Mouse (Mus musculus) testis, adult 2 months (tissue): ENCODE results near the gene Zfp69. TPM values are rescaled to one million over a fixed set of nuclear protein-coding genes. Genes with fewer than 3 reads are reported as not detected.

Experiments used
- H3K27ac ChIP-seq: fragments of 200-500 bp; 2 replicates; pipeline ENCODE4 v1.5.1; 2012; ENCODE audit warnings: low read depth, low read length; ENCODE audit not compliant: control insufficient read depth, insufficient read depth
- H3K27me3 ChIP-seq: fragments of 200-500 bp; 2 replicates; pipeline ENCODE4 v1.6.1; 2012; ENCODE audit warnings: mild to moderate bottlenecking, low read length, moderate library complexity; ENCODE audit not compliant: control insufficient read depth, insufficient read depth
- H3K36me3 ChIP-seq: fragments of 200-500 bp; 2 replicates; pipeline ENCODE4 v1.6.1; 2012; ENCODE audit warnings: mild to moderate bottlenecking, low read length; ENCODE audit not compliant: control insufficient read depth, insufficient read depth
- H3K4me1 ChIP-seq: fragments of 200-500 bp; 2 replicates; pipeline ENCODE4 v1.6.1; 2012; ENCODE audit warnings: low read length; ENCODE audit not compliant: control insufficient read depth, insufficient read depth
- H3K4me3 ChIP-seq: fragments of 200-500 bp; 2 replicates; pipeline ENCODE4 v1.5.1; 2012; ENCODE audit warnings: low read depth, mild to moderate bottlenecking, low read length, moderate library complexity, mixed read lengths; ENCODE audit not compliant: control insufficient read depth
- CTCF ChIP-seq: fragments of 200-500 bp; IDR thresholded peaks from 2 replicates; pipeline ENCODE4 v1.5.1; 2012; ENCODE audit warnings: low read depth, mild to moderate bottlenecking, inconsistent platforms, low read length, moderate library complexity; ENCODE audit not compliant: control insufficient read depth, insufficient read depth, insufficient replicate concordance
- POLR2A ChIP-seq: fragments of 200-500 bp; IDR thresholded peaks from 2 replicates; pipeline ENCODE4 v1.6.1; 2012; ENCODE audit warnings: low read depth, mild to moderate bottlenecking, inconsistent platforms, low read length, moderate library complexity; ENCODE audit not compliant: control insufficient read depth
- polyA plus RNA-seq: library from polyadenylated mRNA; depleted of rRNA; stranded (reverse); fragments of >200 nt; gene quantifications from 2 replicates; pipeline ENCODE4 v1.2.3, GENCODE M21; 2012; rRNA removed

Gene Zfp69
- polyA plus RNA-seq, 1 experiment = 2.4 TPM

DNA sequence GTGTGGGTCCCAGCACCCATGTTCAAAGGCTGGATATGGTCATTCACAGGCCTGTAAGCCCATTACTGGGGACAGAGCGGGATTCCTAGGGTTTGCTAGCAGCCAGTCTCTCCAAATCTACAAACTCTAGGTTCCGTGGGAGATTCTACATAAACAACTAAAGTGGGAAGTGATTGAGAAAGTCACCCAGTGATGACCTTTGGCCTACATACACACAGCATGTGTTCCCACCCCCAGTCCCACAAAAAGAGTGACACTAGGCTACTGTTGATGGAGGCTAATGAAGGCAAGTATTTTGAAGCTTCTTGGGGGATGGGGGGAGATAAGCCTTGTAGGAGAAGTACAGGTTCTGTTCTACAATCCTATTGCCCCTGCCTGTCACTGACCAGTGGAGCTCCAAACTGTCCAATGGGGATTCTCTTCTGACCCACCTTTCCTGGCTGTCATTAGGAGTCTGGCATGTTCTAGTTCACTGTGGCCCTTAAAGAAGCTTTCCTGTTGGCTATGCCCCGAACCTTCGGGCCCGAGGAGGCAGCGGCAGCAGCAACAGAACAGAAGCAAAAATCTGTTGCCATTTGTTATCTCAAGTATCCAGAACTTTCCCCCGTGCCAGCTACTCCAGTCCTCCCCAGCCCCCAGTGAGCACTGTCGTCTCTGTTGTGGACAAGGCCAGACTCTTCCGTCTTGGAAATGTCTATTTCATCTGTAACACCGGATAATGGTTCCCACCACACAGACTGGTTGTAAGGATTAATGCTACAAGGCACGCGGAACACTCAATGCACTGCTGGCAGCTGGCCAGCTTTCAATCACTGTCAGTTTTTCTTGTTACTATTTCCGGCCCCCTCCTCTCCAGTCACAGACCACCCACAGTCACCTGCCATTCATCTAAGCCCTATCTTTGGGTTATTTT is 66.0 kb downstream of the Zfp69 start:
- Histone ChIP-seq H3K4me1 (peaks cover 10% of the 10 kb centered on the region), H3K4me3 (no peak overlapping the region), H3K27ac (no peak overlapping the region), H3K27me3 (no peaks in the 10 kb centered on the region), H3K36me3 (no peaks in the 10 kb centered on the region)
- no peak for TF ChIP-seq CTCF
- no peak for TF ChIP-seq POLR2A

DNA sequence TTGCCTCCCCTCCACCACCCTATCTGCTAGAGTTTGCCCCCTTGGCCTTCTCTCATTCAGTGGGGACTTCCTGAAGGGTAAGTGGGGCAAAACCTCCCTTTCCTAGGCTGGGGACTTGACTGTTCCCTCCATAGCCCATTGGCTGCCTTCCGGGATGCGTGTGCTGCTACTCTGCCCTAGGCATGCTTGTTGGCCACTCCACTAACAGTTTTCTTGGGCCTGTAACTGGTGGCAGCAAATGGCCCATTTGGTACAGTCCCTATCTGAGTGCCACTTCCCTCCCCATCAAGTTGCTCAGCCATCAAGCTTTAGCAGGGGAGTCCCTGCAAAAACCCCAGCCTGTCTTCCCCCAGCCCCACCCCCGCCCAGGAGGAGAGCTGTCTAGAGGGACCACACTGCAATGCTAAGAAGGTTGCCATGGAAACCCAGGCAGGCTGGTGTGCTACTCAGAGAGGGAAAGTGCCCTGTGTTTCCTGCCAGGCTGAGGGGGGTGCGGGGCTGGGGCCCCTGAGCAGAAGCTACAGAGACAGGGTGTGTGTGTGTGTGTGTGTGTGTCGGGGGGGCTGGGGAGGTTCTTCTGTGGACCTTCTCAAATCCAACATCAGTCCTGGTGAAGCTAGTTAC is 69.4 kb downstream of the Zfp69 start:
- TF ChIP-seq CTCF (no peak), POLR2A (no peak)
- Histone ChIP-seq H3K4me3 (no peak overlapping the region), H3K4me1 (peaks cover 10% of the 10 kb centered on the region), H3K27me3 (no peaks in the 10 kb centered on the region), H3K27ac (no peak overlapping the region), H3K36me3 (no peaks in the 10 kb centered on the region)

DNA sequence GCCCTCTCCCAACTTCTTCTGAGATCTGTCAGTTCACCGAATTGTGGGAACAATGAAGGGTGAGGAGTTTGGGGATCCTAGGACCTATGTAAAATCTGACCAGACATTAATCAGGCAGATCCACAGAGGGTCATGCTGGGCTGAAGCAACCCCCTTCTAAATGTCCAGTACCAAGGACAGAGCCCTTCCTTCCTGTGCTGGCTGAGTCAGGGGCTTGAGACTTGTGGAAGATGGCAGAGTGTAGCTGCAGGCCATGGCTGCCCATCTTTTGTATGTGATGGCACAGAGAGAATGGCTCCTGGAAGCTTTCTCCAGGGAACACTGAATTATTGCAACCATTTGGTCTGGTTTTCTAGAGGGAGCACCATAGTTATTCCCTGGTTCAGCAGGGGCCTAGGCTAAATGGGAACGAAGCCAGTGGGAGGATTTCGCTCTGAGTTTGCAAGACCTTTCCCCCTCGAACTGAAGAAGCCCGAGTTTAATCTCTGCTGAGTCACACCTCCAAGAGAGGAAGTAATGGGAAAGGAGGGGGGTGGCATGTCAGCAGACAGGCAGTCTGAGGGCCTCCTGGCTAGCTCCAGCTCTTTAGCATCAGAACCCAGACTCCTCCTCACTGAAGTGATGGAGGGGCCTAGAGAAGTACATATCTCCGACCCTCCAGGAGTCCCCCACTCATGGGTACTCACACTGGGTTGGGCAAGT is 70.6 kb downstream of the Zfp69 start:
- TF ChIP-seq CTCF = no peak
- TF ChIP-seq POLR2A = no peak
- no peak overlapping the region for H3K4me3 ChIP-seq
- H3K27ac ChIP-seq = no peak overlapping the region
- H3K36me3 ChIP-seq = no peaks in the 10 kb centered on the region
- no peaks in the 10 kb centered on the region for H3K27me3 ChIP-seq
- H3K4me1 ChIP-seq = peaks cover 10% of the 10 kb centered on the region

Other genes with a start within 250 kb of the Zfp69 start
- gene Kcnq4, start 203.1 kb downstream of the Zfp69 start, polyA plus RNA-seq = 1.6 and 2.2 TPM in 2 replicates
- 60.9 and 70.3 TPM in 2 replicates for gene Nfyc, start 120.1 kb downstream of the Zfp69 start, polyA plus RNA-seq
- gene Rims3, start 96.9 kb downstream of the Zfp69 start, polyA plus RNA-seq = 3.3 and 4.0 TPM in 2 replicates
- 10.6 and 10.9 TPM in 2 replicates for gene Exo5, start 26.7 kb downstream of the Zfp69 start, polyA plus RNA-seq
- gene Smap2, start 65.5 kb upstream of the Zfp69 start, polyA plus RNA-seq = 14.1 and 17.2 TPM in 2 replicates
- 0.04 and 0.10 TPM in 2 replicates for gene Col9a2, start 87.7 kb upstream of the Zfp69 start, polyA plus RNA-seq
- 6.3 and 7.8 TPM in 2 replicates for gene Zmpste24, start 146.5 kb upstream of the Zfp69 start, polyA plus RNA-seq
- 418 and 582 TPM in 2 replicates for gene Tmco2, start 157.5 kb upstream of the Zfp69 start, polyA plus RNA-seq